Mouse (Mus musculus) embryo, embryonic 11 days (tissue): ENCODE results near the gene Slc8b1.

Source experiments
- DNase-seq: peaks from one replicate; pipeline ENCODE4 v3.0.0-alpha.2; 2015

Gene Slc8b1

GRCm38 (mm10) chr5:120569791-120570190, 58.8 kb downstream of the Slc8b1 start:
- no peak for DNase-seq

- DNase-seq, result no peak
Measured at GRCm38 (mm10) chr5:120570289-120570897, 59.4 kb downstream of the Slc8b1 start.

- no peak for DNase-seq
Measured at GRCm38 (mm10) chr5:120571056-120571740, 60.2 kb downstream of the Slc8b1 start.

GRCm38 (mm10) chr5:120574469-120575063, 63.6 kb downstream of the Slc8b1 start:
- DNase-seq, result no peak

GRCm38 (mm10) chr5:120576781-120577301, 65.9 kb downstream of the Slc8b1 start:
- DNase-seq, result no peak

- peak; percentile 50 for DNase-seq
Measured at GRCm38 (mm10) chr5:120577935-120578441, 67.0 kb downstream of the Slc8b1 start.

GRCm38 (mm10) chr5:120578504-120579081, 67.6 kb downstream of the Slc8b1 start:
- peak; percentile 62 for DNase-seq

GRCm38 (mm10) chr5:120579211-120579897, 68.4 kb downstream of the Slc8b1 start:
- peak; percentile 57 for DNase-seq

- no peak for DNase-seq
Measured at GRCm38 (mm10) chr5:120579898-120580626, 69.1 kb downstream of the Slc8b1 start.

- no peak for DNase-seq
Measured at GRCm38 (mm10) chr5:120582002-120582401, 71.0 kb downstream of the Slc8b1 start.

- DNase-seq, result no peak
Measured at GRCm38 (mm10) chr5:120583511-120583910, 72.5 kb downstream of the Slc8b1 start.
